Mouse (Mus musculus) lung, embryonic 15.5 days (tissue): Measurements from ENCODE around the gene Tmem183a. TPM values are rescaled to one million over a fixed set of nuclear protein-coding genes. Genes with fewer than 3 reads are reported as not detected.

Experiments used
- ATAC-seq: fragments of 200-750 bp; cut with Nextera tagmentation; 2 replicates; pipeline ENCODE4 v1.8.0; 2017; ENCODE audit warnings: moderate number of reproducible peaks, borderline replicate concordance; ENCODE audit not compliant: low FRiP score, low TSS enrichment; ENCODE audit errors: extremely low read depth
- H3K27ac ChIP-seq: fragments of 300-500 bp; sonication (generic); 2 replicates; pipeline ENCODE4 v1.5.1; 2015; ENCODE audit warnings: moderate library complexity, mild to moderate bottlenecking, inconsistent platforms
- H3K27me3 ChIP-seq: fragments of 300-500 bp; sonication (generic); 2 replicates; pipeline ENCODE4 v1.6.1; 2015; ENCODE audit warnings: inconsistent platforms
- H3K36me3 ChIP-seq: fragments of 300-500 bp; sonication (generic); 2 replicates; pipeline ENCODE4 v1.6.1; 2015; ENCODE audit warnings: inconsistent platforms
- H3K4me1 ChIP-seq: fragments of 300-500 bp; sonication (generic); 2 replicates; pipeline ENCODE4 v1.6.1; 2015; ENCODE audit warnings: inconsistent platforms
- H3K4me2 ChIP-seq: fragments of 300-500 bp; sonication (generic); 2 replicates; pipeline ENCODE4 v1.6.1; 2015; ENCODE audit warnings: inconsistent platforms, mild to moderate bottlenecking, moderate library complexity
- H3K4me3 ChIP-seq: fragments of 300-500 bp; sonication (generic); 2 replicates; pipeline ENCODE4 v1.5.1; 2015; ENCODE audit warnings: mild to moderate bottlenecking, inconsistent platforms
- H3K9ac ChIP-seq: fragments of 300-500 bp; sonication (generic); 2 replicates; pipeline ENCODE4 v1.6.1; 2015; ENCODE audit warnings: inconsistent platforms
- H3K9me3 ChIP-seq: fragments of 300-500 bp; sonication (generic); 2 replicates; pipeline ENCODE4 v1.6.1; 2016; ENCODE audit warnings: inconsistent platforms
- WGBS: fragments of 180-500 bp; shearing (Covaris S2); methylation state at CpG from one replicate; pipeline ENCODE4 v1.1.7; 2015; 5-methylcytosine and 5-hydroxymethylcytosine counted together
- polyA plus RNA-seq: library from polyadenylated mRNA; unstranded; fragments of >200 nt; fragmentation: Nextera tagmentation; extraction: Ambion mirVana; gene quantifications from 2 replicates; pipeline ENCODE4 v1.2.1, GENCODE M21; 2015

Gene Tmem183a
- 91.2 and 93.4 TPM in 2 replicates for polyA plus RNA-seq

DNA sequence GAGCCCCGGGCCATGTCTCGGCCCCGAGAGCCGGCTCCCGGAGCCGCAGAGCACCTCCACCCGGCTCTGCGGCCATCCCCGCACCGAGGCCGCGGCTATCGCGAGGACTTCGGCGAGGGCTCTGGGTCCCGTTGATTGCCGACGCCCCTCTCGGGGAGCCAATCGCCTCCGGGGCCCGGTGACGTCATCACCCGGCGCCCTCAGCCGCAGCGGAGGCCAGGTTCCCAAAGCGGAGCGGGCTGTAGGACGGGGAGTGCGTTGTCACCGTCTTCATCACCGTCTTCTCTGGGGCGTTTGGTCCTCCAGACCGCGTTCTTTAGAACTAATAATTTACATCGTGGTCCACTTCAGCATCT lies at the start of gene Tmem183a:
Gene Tmem183a, minus strand, starts transcription at position 123 of the 356 bp plus-strand sequence.
- Histone ChIP-seq H3K9ac (peak within 1 kb of the TSS; percentile 90), H3K9me3 (no peaks in the 10 kb centered on the region), H3K27ac (peak within 1 kb of the TSS; percentile 75), H3K4me3 (peak within 1 kb of the TSS; percentile 90), H3K4me2 (peak within 1 kb of the TSS; percentile 74), H3K27me3 (no peaks in the 10 kb centered on the region), H3K4me1 (peaks cover 18% of the 10 kb centered on the region), H3K36me3 (peaks cover 20% of the 10 kb centered on the region)
- ATAC-seq, result peak; percentile 98
- WGBS, result under 1% methylated on average over 38 of the region's 38 CpGs

DNA sequence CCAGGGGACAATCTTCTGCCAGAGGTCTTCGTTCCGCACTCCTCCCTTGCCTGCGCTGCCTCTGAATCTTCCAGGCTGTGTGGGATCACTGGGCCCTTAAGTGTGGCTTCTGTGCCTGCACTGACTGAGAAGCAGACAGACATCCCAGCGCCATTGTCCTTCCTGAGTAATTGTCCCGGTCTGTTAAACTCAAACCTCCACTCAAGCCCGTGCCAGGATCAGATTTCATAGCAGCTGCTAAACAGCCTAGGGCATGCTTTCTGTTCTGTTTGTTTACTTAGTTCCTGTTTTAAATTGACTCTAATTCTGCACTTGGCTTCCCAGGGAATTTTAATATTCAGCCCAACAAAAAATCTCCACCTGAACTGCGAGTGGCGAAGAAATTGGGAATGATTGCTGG lies 46.3 kb upstream of the Tmem183a start:
- H3K36me3 ChIP-seq, result peaks cover 45% of the 10 kb centered on the region
- 83% methylated on average over 8 of the region's 8 CpGs for WGBS
- no peak overlapping the region for H3K4me2 ChIP-seq
- H3K27me3 ChIP-seq, result no peaks in the 10 kb centered on the region
- no peak overlapping the region for H3K9ac ChIP-seq
- no peak for ATAC-seq
- H3K27ac ChIP-seq, result no peak overlapping the region
- H3K4me1 ChIP-seq, result peaks cover 7% of the 10 kb centered on the region
- H3K4me3 ChIP-seq, result no peak overlapping the region
- no peaks in the 10 kb centered on the region for H3K9me3 ChIP-seq

DNA sequence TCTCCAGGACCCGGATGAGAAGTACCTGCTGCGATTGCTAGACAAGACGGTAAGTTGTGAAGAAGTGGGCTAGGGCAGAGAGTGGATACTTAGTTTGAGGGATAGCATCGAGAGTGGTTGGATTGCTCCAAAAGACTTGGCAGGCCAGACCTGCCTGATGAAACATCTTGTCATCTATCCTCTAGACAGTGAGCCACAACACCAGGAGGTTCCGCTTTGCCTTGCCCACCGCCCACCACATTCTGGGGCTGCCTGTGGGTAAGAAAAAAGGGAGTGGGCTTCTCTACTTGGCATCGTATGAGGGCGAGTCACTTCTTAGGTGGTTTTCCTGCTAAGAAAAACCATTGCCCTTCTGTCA lies 44.6 kb upstream of the Tmem183a start:
- Histone ChIP-seq H3K36me3 (peaks cover 37% of the 10 kb centered on the region), H3K27me3 (no peaks in the 10 kb centered on the region), H3K27ac (peak overlapping the region; percentile 65), H3K9ac (peak overlapping the region; percentile 54), H3K4me1 (peaks cover 7% of the 10 kb centered on the region), H3K4me2 (peak overlapping the region; percentile 76), H3K9me3 (no peaks in the 10 kb centered on the region), H3K4me3 (peak overlapping the region; percentile 52)
- WGBS, result 18% methylated on average over 8 of the region's 8 CpGs
- ATAC-seq, result 0 out of 2 replicates have a peak, but pooled peaks have one; percentile 4

DNA sequence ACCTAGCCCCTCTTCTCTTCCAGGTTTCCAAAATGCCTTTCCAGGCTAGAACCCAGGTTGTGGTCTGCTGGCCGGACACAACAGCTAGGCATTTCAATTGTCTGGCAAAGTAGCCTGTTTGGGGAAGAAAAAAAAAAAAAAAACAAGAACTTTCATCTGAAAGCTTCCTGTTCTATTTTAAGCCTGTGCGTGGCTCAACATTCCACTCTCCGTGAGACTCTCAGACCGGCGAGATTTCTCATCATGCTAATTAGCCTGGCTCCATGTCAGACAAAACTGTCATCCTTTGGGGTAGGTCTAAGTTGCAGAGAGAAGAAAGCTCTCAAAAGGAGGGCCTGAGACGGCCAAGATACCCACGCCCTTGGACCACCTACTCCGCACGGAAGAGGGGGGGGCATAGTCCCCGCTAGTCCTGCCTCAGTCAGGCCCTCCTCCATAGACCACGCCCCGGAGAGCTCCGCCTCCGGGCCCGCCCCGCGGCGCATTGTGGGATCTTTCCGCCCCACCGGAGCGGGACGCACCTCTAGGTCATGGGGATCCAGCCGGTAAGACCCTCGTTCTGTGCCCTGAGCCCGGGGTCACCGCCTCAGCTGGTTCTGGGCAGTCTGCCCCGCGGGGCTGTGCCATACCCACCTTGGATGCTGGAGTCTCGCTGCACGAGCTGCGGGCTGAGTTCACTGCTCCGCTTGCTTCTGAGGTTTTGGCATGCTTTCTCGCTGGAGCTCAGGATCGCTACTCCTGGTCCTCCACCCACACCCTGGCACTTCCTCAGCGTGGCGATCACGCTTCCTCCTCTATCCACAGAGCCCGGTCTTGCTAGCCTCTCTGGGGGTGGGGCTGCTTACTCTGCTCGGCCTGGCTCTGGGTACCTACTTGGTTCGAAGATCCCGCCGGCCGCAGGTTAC lies 44.0 kb upstream of the Tmem183a start, which contains the start of gene Cyb5r1:
Gene Cyb5r1, plus strand, starts transcription at position 51 of the 905 bp plus-strand sequence.
- H3K4me3 ChIP-seq, result peak within 1 kb of the TSS; percentile 52
- H3K27me3 ChIP-seq, result no peaks in the 10 kb centered on the region
- H3K4me2 ChIP-seq, result peak within 1 kb of the TSS; percentile 76
- under 1% methylated on average over 43 of the region's 43 CpGs for WGBS
- no peaks in the 10 kb centered on the region for H3K9me3 ChIP-seq
- ATAC-seq, result peak; percentile 100
- H3K36me3 ChIP-seq, result peaks cover 32% of the 10 kb centered on the region
- peaks cover 7% of the 10 kb centered on the region for H3K4me1 ChIP-seq
- H3K27ac ChIP-seq, result peak within 1 kb of the TSS; percentile 65
- peak within 1 kb of the TSS; percentile 54 for H3K9ac ChIP-seq

DNA sequence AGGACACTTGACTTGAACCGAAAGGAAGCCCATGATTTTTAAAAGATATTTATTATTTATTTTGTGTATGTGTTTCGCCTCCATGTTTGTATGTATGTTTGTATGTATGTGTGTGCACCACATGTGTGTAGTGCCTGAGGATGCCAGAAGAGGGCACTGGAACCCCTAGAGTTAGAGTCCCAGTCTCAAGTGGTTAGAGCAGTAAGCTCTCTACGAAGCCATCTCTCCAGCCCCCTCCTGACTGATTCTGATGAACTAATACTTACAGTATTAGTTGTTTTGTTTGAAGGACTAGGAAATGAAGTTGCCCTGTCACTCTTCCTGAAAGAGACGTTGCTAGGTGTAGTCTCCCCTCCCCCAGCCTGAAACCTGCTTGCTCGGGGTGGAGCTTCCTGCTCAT lies 38.0 kb upstream of the Tmem183a start:
- Histone ChIP-seq H3K27me3 (no peaks in the 10 kb centered on the region), H3K9me3 (no peaks in the 10 kb centered on the region), H3K36me3 (no peaks in the 10 kb centered on the region), H3K4me2 (no peak overlapping the region), H3K4me3 (no peak overlapping the region), H3K27ac (no peak overlapping the region), H3K4me1 (no peaks in the 10 kb centered on the region), H3K9ac (no peak overlapping the region)
- 62% methylated on average over 5 of the region's 5 CpGs for WGBS
- ATAC-seq, result no peak

DNA sequence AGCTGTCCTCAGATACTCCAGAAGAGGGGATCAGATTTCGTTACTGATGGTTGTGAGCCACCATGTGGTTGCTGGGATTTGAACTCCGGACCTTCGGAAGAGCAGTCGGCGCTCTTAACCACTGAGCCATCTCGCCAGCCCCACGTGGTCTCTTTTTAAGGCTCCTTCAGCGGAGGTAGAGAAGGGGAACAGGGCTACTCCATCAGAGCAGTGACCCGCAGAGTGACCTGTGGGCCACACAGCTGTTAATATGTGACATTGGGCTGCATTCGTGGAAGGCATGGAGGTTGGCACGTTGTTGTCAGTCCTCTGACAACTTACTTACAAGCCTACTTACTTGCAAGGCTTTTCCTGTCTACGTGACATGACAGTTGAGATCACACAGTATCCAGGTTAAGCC lies 36.4 kb upstream of the Tmem183a start:
- Histone ChIP-seq H3K9ac (no peak overlapping the region), H3K4me2 (no peak overlapping the region), H3K4me3 (no peak overlapping the region), H3K4me1 (no peaks in the 10 kb centered on the region), H3K27ac (no peak overlapping the region), H3K36me3 (no peaks in the 10 kb centered on the region), H3K27me3 (no peaks in the 10 kb centered on the region), H3K9me3 (no peaks in the 10 kb centered on the region)
- no peak for ATAC-seq
- 86% methylated on average over 12 of the region's 12 CpGs for WGBS

DNA sequence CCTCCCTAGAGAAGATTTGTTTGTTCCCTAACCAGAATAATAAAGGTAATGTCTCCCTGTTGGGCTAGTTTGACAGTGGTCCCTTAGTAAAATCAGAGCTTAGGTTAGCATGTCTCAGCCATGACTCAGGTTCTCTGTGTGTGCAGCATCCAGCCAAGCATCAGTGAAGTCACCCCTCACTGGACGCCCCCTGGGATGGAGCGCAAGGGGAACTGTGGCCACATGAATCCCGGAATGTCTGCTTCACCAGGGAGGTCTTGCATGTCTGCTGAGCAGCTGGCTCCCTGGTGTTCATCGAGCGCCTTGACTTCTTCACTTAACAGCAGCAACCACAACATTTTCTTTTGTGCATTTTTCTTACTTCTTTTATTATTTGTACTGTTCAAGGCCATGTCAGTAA lies 32.0 kb upstream of the Tmem183a start:
- Histone ChIP-seq H3K36me3 (no peaks in the 10 kb centered on the region), H3K4me2 (no peak overlapping the region), H3K9me3 (no peaks in the 10 kb centered on the region), H3K27me3 (no peaks in the 10 kb centered on the region), H3K4me3 (no peak overlapping the region), H3K27ac (no peak overlapping the region), H3K4me1 (no peaks in the 10 kb centered on the region), H3K9ac (no peak overlapping the region)
- ATAC-seq, result no peak
- 38% methylated on average over 5 of the region's 5 CpGs for WGBS

DNA sequence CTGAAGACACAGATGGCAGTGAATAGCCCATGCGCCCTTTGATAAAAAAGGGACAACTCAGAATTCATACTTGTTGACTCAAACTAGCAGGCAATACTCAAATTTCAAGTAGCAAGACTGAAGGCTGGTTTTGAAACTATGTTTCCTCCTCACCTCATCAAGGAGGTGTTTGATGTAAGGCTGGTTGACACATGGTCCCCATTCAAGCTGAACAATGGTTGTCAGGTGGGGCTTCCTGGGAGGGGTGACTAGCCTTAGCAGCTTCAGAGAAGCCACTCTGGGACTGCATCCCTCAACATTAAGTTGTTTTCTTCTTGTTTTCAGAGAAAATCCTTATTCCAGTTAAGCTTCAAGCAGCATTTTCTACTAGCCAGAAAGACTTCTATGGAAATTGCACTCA lies 23.9 kb upstream of the Tmem183a start, which contains the start of gene 4933406M09Rik:
Gene 4933406M09Rik, plus strand, starts transcription at position 275 of the 400 bp plus-strand sequence.
- ATAC-seq, result no peak
- no peak within 1 kb of the TSS for H3K9ac ChIP-seq
- H3K4me3 ChIP-seq, result no peak within 1 kb of the TSS
- no peak within 1 kb of the TSS for H3K4me2 ChIP-seq
- peaks cover 13% of the 10 kb centered on the region for H3K4me1 ChIP-seq
- no peaks in the 10 kb centered on the region for H3K27me3 ChIP-seq
- no peak within 1 kb of the TSS for H3K27ac ChIP-seq
- H3K36me3 ChIP-seq, result no peaks in the 10 kb centered on the region
- H3K9me3 ChIP-seq, result no peaks in the 10 kb centered on the region
- 83% methylated on average over 1 of the region's 1 CpGs for WGBS

DNA sequence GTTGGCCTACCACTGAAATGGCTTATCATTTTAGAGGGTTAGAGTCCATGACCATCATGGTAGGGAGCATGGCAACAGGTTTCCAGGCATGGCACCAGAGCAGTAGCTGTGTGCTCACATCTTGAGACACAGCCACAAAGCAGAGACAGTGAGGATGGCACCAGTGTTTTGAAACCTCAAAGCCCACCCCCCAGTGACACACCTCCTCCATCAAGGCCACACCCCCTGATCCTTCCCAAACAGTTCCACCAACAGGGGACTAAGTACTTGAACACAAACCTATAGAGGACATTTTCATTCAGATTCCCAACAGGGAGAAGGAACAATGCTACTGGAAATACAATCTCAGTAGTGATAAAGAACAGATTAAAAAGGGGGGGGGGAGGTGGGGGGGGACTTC lies 23.4 kb upstream of the Tmem183a start:
- Histone ChIP-seq H3K4me1 (peaks cover 13% of the 10 kb centered on the region), H3K4me3 (no peak overlapping the region), H3K27ac (no peak overlapping the region), H3K36me3 (no peaks in the 10 kb centered on the region), H3K9me3 (no peaks in the 10 kb centered on the region), H3K9ac (no peak overlapping the region), H3K27me3 (no peaks in the 10 kb centered on the region), H3K4me2 (no peak overlapping the region)
- ATAC-seq, result no peak

DNA sequence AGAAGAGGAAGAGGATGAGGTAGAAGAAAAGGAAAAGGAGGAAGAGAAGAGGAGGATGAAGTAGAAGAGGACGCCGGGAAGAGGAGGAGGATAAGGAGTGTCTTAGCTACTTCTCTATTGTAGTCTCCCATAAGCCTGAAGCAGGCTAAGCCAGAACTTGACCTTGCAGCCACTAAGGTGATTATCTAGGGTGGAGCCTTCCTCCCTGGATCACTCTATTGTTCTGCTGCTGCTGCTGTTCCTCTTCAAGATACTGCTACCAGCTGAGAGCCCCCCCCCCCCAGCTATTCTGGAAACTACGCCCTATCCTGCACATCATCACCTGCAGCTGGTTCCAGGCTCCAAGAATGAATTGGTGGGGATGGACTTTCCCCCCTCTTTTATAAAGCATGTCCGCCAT lies 22.8 kb upstream of the Tmem183a start:
- Histone ChIP-seq H3K4me2 (no peak overlapping the region), H3K36me3 (no peaks in the 10 kb centered on the region), H3K9ac (no peak overlapping the region), H3K27ac (no peak overlapping the region), H3K4me1 (peaks cover 13% of the 10 kb centered on the region), H3K4me3 (no peak overlapping the region), H3K27me3 (no peaks in the 10 kb centered on the region), H3K9me3 (no peaks in the 10 kb centered on the region)
- 88% methylated on average over 4 of the region's 4 CpGs for WGBS
- ATAC-seq, result no peak

DNA sequence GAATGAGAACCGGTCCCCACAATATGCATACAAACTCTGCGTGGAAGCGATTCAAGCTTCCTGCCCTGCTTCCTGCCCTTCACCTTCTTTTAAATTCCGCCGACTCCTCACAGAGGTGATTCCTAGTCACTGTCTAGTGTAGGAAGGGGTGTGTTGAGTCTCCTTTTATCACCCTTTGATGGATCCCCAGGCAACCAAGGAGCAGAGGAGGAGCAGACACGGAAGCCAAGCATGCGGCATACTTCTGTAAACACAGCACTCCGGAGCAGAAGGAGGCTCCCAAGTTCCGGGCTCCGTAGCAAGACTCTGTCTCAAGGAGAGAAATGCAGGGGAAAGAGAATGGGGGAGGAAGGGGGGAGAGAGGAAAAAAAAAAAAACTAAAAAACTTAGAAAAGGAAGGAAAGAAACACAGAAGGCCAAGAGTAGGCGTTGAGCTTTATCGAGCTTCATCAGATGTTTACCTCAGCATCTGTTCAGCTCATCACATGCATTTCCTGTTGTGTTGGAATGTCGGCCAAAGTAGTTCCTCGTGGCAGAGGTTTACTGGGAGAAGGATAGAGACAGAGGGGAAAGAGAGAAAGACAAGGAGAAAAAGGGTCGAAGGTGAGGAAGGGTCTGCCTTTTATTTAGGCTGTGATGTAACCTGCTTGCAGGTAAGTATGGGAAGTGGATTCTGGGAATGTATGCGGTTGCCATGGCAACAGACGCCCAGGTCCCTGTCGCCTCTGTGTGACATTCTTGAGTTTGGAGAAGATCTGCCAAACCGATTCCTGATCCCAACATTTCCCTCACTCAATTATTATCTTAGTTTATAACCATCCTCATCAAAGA lies 20.2 kb upstream of the Tmem183a start:
- peak overlapping the region; percentile 34 for H3K4me3 ChIP-seq
- no peaks in the 10 kb centered on the region for H3K27me3 ChIP-seq
- H3K9ac ChIP-seq, result peak overlapping the region; percentile 38
- peaks cover 13% of the 10 kb centered on the region for H3K4me1 ChIP-seq
- H3K4me2 ChIP-seq, result peak overlapping the region; percentile 68
- no peak overlapping the region for H3K27ac ChIP-seq
- H3K9me3 ChIP-seq, result no peaks in the 10 kb centered on the region
- 1% methylated on average over 19 of the region's 19 CpGs for WGBS
- H3K36me3 ChIP-seq, result no peaks in the 10 kb centered on the region
- ATAC-seq, result no peak

DNA sequence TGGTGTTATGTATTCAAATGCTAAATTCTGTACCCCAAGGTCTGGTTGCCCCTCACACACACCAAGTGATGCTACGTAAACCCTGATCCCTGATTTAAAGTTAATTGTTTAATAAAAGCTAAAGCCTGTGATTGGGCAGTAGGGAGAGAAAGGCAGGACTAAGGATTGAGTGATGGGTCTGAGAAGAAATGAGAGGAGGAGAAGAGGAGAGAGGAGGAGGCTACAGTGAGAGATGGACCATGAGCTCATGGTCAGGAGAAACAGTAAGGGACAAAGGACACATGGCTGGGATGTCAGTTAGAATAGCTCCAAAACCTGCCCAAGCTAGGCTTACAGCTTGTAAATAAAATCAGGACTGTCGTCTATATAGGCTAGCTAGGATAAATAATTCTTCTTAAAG lies 19.3 kb upstream of the Tmem183a start:
- ATAC-seq, result no peak
- Histone ChIP-seq H3K27me3 (no peaks in the 10 kb centered on the region), H3K4me3 (no peak overlapping the region), H3K36me3 (no peaks in the 10 kb centered on the region), H3K4me1 (peaks cover 13% of the 10 kb centered on the region), H3K9me3 (no peaks in the 10 kb centered on the region), H3K27ac (no peak overlapping the region), H3K9ac (no peak overlapping the region), H3K4me2 (no peak overlapping the region)
- 66% methylated on average over 2 of the region's 2 CpGs for WGBS
